Mouse (Mus musculus) olfactory bulb, adult 2 months (tissue): ENCODE measurements around the gene Gpsm3.

Source experiments
- CTCF ChIP-seq: fragments of 200-500 bp; IDR thresholded peaks from 2 replicates; pipeline ENCODE4 v1.5.1; 2012; ENCODE audit warnings: low read depth, mild to moderate bottlenecking, low read length, moderate library complexity; ENCODE audit not compliant: insufficient read depth
- POLR2A ChIP-seq: fragments of 200-500 bp; IDR thresholded peaks from 2 replicates; pipeline ENCODE4 v1.6.1; 2012; ENCODE audit warnings: mild to moderate bottlenecking, low read depth, low read length, moderate library complexity; ENCODE audit not compliant: insufficient read depth

DNA sequence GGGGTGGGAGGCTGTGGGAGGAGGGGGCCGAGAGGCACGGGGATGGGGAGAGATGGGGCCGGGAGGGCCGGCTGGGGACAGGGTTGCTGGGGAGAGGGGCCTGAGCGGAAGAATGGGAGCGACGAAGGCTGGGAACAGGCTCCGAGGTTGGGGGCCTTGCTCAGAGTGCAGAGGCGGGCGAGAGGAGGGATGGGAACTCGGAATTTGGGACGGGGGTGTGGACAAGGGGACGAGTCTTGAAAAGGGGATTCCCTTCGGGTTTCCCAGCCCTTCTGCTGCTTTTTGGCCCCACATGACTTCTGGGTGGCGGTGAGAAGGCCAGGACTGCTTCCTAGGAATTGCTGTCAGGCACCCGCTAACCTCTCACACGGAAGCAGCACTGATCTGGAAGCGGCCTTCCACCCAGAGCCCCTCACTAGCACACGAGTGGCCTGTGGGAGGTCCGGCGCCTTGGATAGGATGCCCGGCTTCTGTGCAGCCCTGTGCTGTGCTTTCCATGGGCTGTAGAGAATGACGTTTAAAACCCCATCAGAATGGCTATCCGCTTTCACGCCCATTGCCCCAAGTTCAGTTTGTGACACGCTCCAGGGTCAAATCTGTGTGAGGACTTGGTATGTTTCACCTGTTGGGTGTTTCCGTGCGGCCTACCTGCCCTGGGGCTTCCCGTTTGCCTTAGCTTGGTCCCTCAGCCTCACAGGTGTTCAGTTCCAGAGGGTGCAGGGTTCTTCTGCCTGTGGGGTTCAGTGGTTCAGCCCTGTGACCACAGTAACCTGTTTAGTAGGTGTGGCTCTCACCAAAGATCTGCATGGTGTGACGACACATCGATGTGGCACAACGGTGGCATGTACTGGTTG, 16.8 kb downstream of the Gpsm3 start:
- TF ChIP-seq CTCF (no peak), POLR2A (no peak)
